Mouse (Mus musculus) midbrain, embryonic 12.5 days (tissue): ENCODE data around the gene Mgp. TPM values are rescaled to one million over a fixed set of nuclear protein-coding genes. Genes with fewer than 3 reads are reported as not detected.
"Not testable (repeated sequence)": the region's sequence is repeated elsewhere in the genome, so short reads cannot be mapped to it uniquely, and the experiment has no call there.

Experiments
- ATAC-seq: fragments of 200-750 bp; cut with Nextera tagmentation; 2 replicates; pipeline ENCODE4 v1.8.0; 2017; ENCODE audit warnings: low read depth, moderate TSS enrichment, moderate library complexity; ENCODE audit not compliant: low FRiP score
- H3K27ac ChIP-seq: fragments of 300-500 bp; sonication (generic); replicated peaks from 2 replicates; pipeline ENCODE4 v1.5.1; 2016; ENCODE audit warnings: mild to moderate bottlenecking
- H3K27me3 ChIP-seq: fragments of 300-500 bp; sonication (generic); 2 replicates; pipeline ENCODE4 v1.6.1; 2016; ENCODE audit warnings: mild to moderate bottlenecking
- H3K36me3 ChIP-seq: fragments of 300-500 bp; sonication (generic); 2 replicates; pipeline ENCODE4 v1.6.1; 2016
- H3K4me1 ChIP-seq: fragments of 300-500 bp; sonication (generic); 2 replicates; pipeline ENCODE4 v1.6.1; 2016
- H3K4me2 ChIP-seq: fragments of 300-500 bp; sonication (generic); replicated peaks from 2 replicates; pipeline ENCODE4 v1.6.1; 2016; ENCODE audit warnings: mild to moderate bottlenecking, moderate library complexity
- H3K4me3 ChIP-seq: fragments of 300-500 bp; sonication (generic); 2 replicates; pipeline ENCODE4 v1.5.1; 2016; ENCODE audit warnings: mild to moderate bottlenecking
- H3K9ac ChIP-seq: fragments of 300-500 bp; sonication (generic); replicated peaks from 2 replicates; pipeline ENCODE4 v1.6.1; 2016; ENCODE audit warnings: mild to moderate bottlenecking, moderate library complexity
- H3K9me3 ChIP-seq: fragments of 300-500 bp; sonication (generic); 2 replicates; pipeline ENCODE4 v1.6.1; 2016; ENCODE audit warnings: mild to moderate bottlenecking
- WGBS: fragments of 180-500 bp; shearing (Covaris S2); methylation state at CpG from one replicate; pipeline ENCODE4 v1.1.7; 2016; 5-methylcytosine and 5-hydroxymethylcytosine counted together
- polyA plus RNA-seq: library from polyadenylated mRNA; unstranded; fragments of >200 nt; fragmentation: Nextera tagmentation; extraction: Ambion mirVana; gene quantifications from 2 replicates; pipeline ENCODE4 v1.2.1, GENCODE M21; 2016

Mgp gene
- polyA plus RNA-seq, 1 experiment from 2014 or later = 10.9 TPM

GRCm38 (mm10) chr6:136894532-136895339 is 19.1 kb upstream of the Mgp start:
- 65% methylated on average over 15 of the region's 15 CpGs for WGBS
- no peak for ATAC-seq

GRCm38 (mm10) chr6:136892002-136892401 is 16.4 kb upstream of the Mgp start:
- H3K4me3 ChIP-seq = no peak overlapping the region
- no peaks in the 10 kb centered on the region for H3K36me3 ChIP-seq
- no peaks in the 10 kb centered on the region for H3K27me3 ChIP-seq
- H3K9me3 ChIP-seq = no peaks in the 10 kb centered on the region
- WGBS = 87% methylated on average over 2 of the region's 2 CpGs
- no peak overlapping the region for H3K9ac ChIP-seq
- no peak for ATAC-seq
- H3K4me2 ChIP-seq = no peak overlapping the region
- no peak overlapping the region for H3K27ac ChIP-seq
- no peaks in the 10 kb centered on the region for H3K4me1 ChIP-seq

More at GRCm38 (mm10) chr6:136894532-136895339, 19.1 kb upstream of the Mgp start:
- Histone ChIP-seq H3K27me3 (no peaks in the 10 kb centered on the region), H3K27ac (no peak overlapping the region), H3K4me3 (no peak overlapping the region), H3K4me2 (no peak overlapping the region), H3K9me3 (no peaks in the 10 kb centered on the region), H3K9ac (no peak overlapping the region), H3K36me3 (no peaks in the 10 kb centered on the region), H3K4me1 (no peaks in the 10 kb centered on the region)

- H3K27ac ChIP-seq = no peak overlapping the region
- no peaks in the 10 kb centered on the region for H3K4me1 ChIP-seq
- H3K9me3 ChIP-seq = no peaks in the 10 kb centered on the region
- H3K27me3 ChIP-seq = no peaks in the 10 kb centered on the region
- ATAC-seq = no peak
- WGBS = 95% methylated on average over 6 of the region's 6 CpGs
- H3K4me3 ChIP-seq = no peak overlapping the region
- no peaks in the 10 kb centered on the region for H3K36me3 ChIP-seq
- H3K4me2 ChIP-seq = no peak overlapping the region
- no peak overlapping the region for H3K9ac ChIP-seq
Observed at GRCm38 (mm10) chr6:136889554-136889953, 13.9 kb upstream of the Mgp start.

GRCm38 (mm10) chr6:136889067-136889466 is 13.4 kb upstream of the Mgp start:
- no peaks in the 10 kb centered on the region for H3K36me3 ChIP-seq
- no peaks in the 10 kb centered on the region for H3K9me3 ChIP-seq
- no peak overlapping the region for H3K4me3 ChIP-seq
- WGBS = 86% methylated on average over 6 of the region's 6 CpGs
- no peak for ATAC-seq
- no peak overlapping the region for H3K4me2 ChIP-seq
- no peaks in the 10 kb centered on the region for H3K4me1 ChIP-seq
- H3K27ac ChIP-seq = no peak overlapping the region
- no peaks in the 10 kb centered on the region for H3K27me3 ChIP-seq
- H3K9ac ChIP-seq = no peak overlapping the region

- WGBS = 78% methylated on average over 9 of the region's 9 CpGs
- no peak for ATAC-seq
Observed at GRCm38 (mm10) chr6:136887854-136888253, 12.2 kb upstream of the Mgp start.

GRCm38 (mm10) chr6:136884766-136885165 is 9.1 kb upstream of the Mgp start:
- WGBS = 53% methylated on average over 1 of the region's 1 CpGs
- H3K4me1 ChIP-seq, H3K4me2 ChIP-seq, H3K9me3 ChIP-seq, ATAC-seq, H3K27me3 ChIP-seq, H3K36me3 ChIP-seq, H3K9ac ChIP-seq, H3K4me3 ChIP-seq, H3K27ac ChIP-seq: not testable (repeated sequence)

More at GRCm38 (mm10) chr6:136887854-136888253, 12.2 kb upstream of the Mgp start:
- Histone ChIP-seq H3K4me3 (no peak overlapping the region), H3K9me3 (no peaks in the 10 kb centered on the region), H3K27ac (no peak overlapping the region), H3K4me2 (no peak overlapping the region), H3K27me3 (no peaks in the 10 kb centered on the region), H3K36me3 (no peaks in the 10 kb centered on the region), H3K9ac (no peak overlapping the region), H3K4me1 (no peaks in the 10 kb centered on the region)

GRCm38 (mm10) chr6:136883961-136884360 is 8.3 kb upstream of the Mgp start:
- Histone ChIP-seq H3K27ac (no peak overlapping the region), H3K27me3 (no peaks in the 10 kb centered on the region), H3K4me1 (no peaks in the 10 kb centered on the region), H3K36me3 (no peaks in the 10 kb centered on the region), H3K9ac (no peak overlapping the region), H3K4me3 (no peak overlapping the region), H3K9me3 (no peaks in the 10 kb centered on the region), H3K4me2 (no peak overlapping the region)
- no peak for ATAC-seq
- 98% methylated on average over 6 of the region's 6 CpGs for WGBS

GRCm38 (mm10) chr6:136883431-136883915 is 7.8 kb upstream of the Mgp start:
- H3K9me3 ChIP-seq = no peaks in the 10 kb centered on the region
- H3K9ac ChIP-seq = no peak overlapping the region
- H3K27me3 ChIP-seq = no peaks in the 10 kb centered on the region
- no peak for ATAC-seq
- no peaks in the 10 kb centered on the region for H3K36me3 ChIP-seq
- H3K4me2 ChIP-seq = no peak overlapping the region
- 87% methylated on average over 3 of the region's 3 CpGs for WGBS
- H3K4me1 ChIP-seq = no peaks in the 10 kb centered on the region
- H3K27ac ChIP-seq = no peak overlapping the region
- no peak overlapping the region for H3K4me3 ChIP-seq

- no peak for ATAC-seq
- Histone ChIP-seq H3K9ac (no peak overlapping the region), H3K4me1 (no peaks in the 10 kb centered on the region), H3K9me3 (no peaks in the 10 kb centered on the region), H3K4me2 (no peak overlapping the region), H3K36me3 (no peaks in the 10 kb centered on the region), H3K27ac (no peak overlapping the region), H3K27me3 (no peaks in the 10 kb centered on the region), H3K4me3 (no peak overlapping the region)
- WGBS = 80% methylated on average over 8 of the region's 8 CpGs
Observed at GRCm38 (mm10) chr6:136881678-136882077, 6.1 kb upstream of the Mgp start.

GRCm38 (mm10) chr6:136874599-136874998 is 1.0 kb downstream of the Mgp start:
- no peaks in the 10 kb centered on the region for H3K27me3 ChIP-seq
- no peak overlapping the region for H3K9ac ChIP-seq
- no peaks in the 10 kb centered on the region for H3K9me3 ChIP-seq
- H3K36me3 ChIP-seq = no peaks in the 10 kb centered on the region
- no peak overlapping the region for H3K4me3 ChIP-seq
- H3K4me2 ChIP-seq = no peak overlapping the region
- ATAC-seq = no peak
- no peaks in the 10 kb centered on the region for H3K4me1 ChIP-seq
- WGBS = 71% methylated on average over 8 of the region's 8 CpGs
- no peak overlapping the region for H3K27ac ChIP-seq

GRCm38 (mm10) chr6:136868921-136869320 is 6.7 kb downstream of the Mgp start:
- H3K4me1 ChIP-seq = no peaks in the 10 kb centered on the region

GRCm38 (mm10) chr6:136866150-136866549 is 9.5 kb downstream of the Mgp start:
- no peak for ATAC-seq
- WGBS = 80% methylated on average over 4 of the region's 4 CpGs

More at GRCm38 (mm10) chr6:136868921-136869320, 6.7 kb downstream of the Mgp start:
- no peak overlapping the region for H3K27ac ChIP-seq
- no peak overlapping the region for H3K9ac ChIP-seq
- H3K4me2 ChIP-seq = no peak overlapping the region
- no peak overlapping the region for H3K4me3 ChIP-seq
- H3K27me3 ChIP-seq = no peaks in the 10 kb centered on the region
- H3K36me3 ChIP-seq = no peaks in the 10 kb centered on the region
- no peaks in the 10 kb centered on the region for H3K9me3 ChIP-seq
- ATAC-seq = no peak
- WGBS = 80% methylated on average over 5 of the region's 5 CpGs

More at GRCm38 (mm10) chr6:136866150-136866549, 9.5 kb downstream of the Mgp start:
- H3K27me3 ChIP-seq = no peaks in the 10 kb centered on the region
- no peaks in the 10 kb centered on the region for H3K9me3 ChIP-seq
- H3K4me2 ChIP-seq = no peak overlapping the region
- H3K36me3 ChIP-seq = no peaks in the 10 kb centered on the region
- H3K27ac ChIP-seq = no peak overlapping the region
- H3K4me3 ChIP-seq = no peak overlapping the region
- no peak overlapping the region for H3K9ac ChIP-seq
- H3K4me1 ChIP-seq = no peaks in the 10 kb centered on the region
